Mouse (Mus musculus) stomach, embryonic 14.5 days (tissue): Measurements from ENCODE around the gene Gfm2. TPM values are rescaled to one million over a fixed set of nuclear protein-coding genes. Genes with fewer than 3 reads are reported as not detected.
"Not testable (repeated sequence)": the region's sequence is repeated elsewhere in the genome, so short reads cannot be mapped to it uniquely, and the experiment has no call there.

Experiments used
- ATAC-seq: fragments of 200-750 bp; cut with Nextera tagmentation; 2 replicates; pipeline ENCODE4 v1.8.0; 2017; ENCODE audit warnings: low read depth, moderate TSS enrichment; ENCODE audit not compliant: insufficient number of reproducible peaks, insufficient read depth, low FRiP score
- H3K27ac ChIP-seq: fragments of 300-500 bp; sonication (generic); 2 replicates; pipeline ENCODE4 v1.5.1; 2014; ENCODE audit warnings: mild to moderate bottlenecking, low read length, moderate library complexity, mixed read lengths
- H3K27me3 ChIP-seq: fragments of 300-500 bp; sonication (generic); 2 replicates; pipeline ENCODE4 v1.6.1; 2014; ENCODE audit warnings: low read length, control low read depth, mixed read lengths; ENCODE audit not compliant: control insufficient read depth, insufficient read depth
- H3K36me3 ChIP-seq: fragments of 300-500 bp; sonication (generic); 2 replicates; pipeline ENCODE4 v1.6.1; 2014; ENCODE audit warnings: mild to moderate bottlenecking, control low read depth, low read length, moderate library complexity, mixed read lengths; ENCODE audit not compliant: control insufficient read depth, insufficient read depth
- H3K4me1 ChIP-seq: fragments of 300-500 bp; sonication (generic); 2 replicates; pipeline ENCODE4 v1.6.1; 2014; ENCODE audit warnings: low read length, control low read depth, mixed read lengths; ENCODE audit not compliant: control insufficient read depth, insufficient read depth
- H3K4me2 ChIP-seq: fragments of 300-500 bp; sonication (generic); replicated peaks from 2 replicates; pipeline ENCODE4 v1.6.1; 2014; ENCODE audit warnings: low read depth, low read length, control low read depth
- H3K4me3 ChIP-seq: fragments of 300-500 bp; sonication (generic); 2 replicates; pipeline ENCODE4 v1.5.1; 2014; ENCODE audit warnings: low read depth, low read length, control low read depth
- H3K9ac ChIP-seq: fragments of 300-500 bp; sonication (generic); replicated peaks from 2 replicates; pipeline ENCODE4 v1.6.1; 2014; ENCODE audit warnings: low read depth, mild to moderate bottlenecking, control low read depth, low read length, moderate library complexity, mixed read lengths
- H3K9me3 ChIP-seq: fragments of 300-500 bp; sonication (generic); 2 replicates; pipeline ENCODE4 v1.6.1; 2016; ENCODE audit warnings: low read depth, low read length, control low read depth; ENCODE audit not compliant: control insufficient read depth
- WGBS: fragments of 180-500 bp; shearing (Covaris S2); extraction: QIAGEN DNeasy Blood & Tissue Kit; methylation state at CpG from one replicate; pipeline ENCODE4 v1.1.7; 2014; 5-methylcytosine and 5-hydroxymethylcytosine counted together
- polyA plus RNA-seq: library from polyadenylated mRNA; unstranded; fragments of >200 nt; fragmentation: Nextera tagmentation; extraction: Ambion mirVana; gene quantifications from 2 replicates; pipeline ENCODE4 v1.2.1, GENCODE M21; 2014

The Gfm2 gene
- polyA plus RNA-seq, 1 experiment from 2014 or later, result 33.9 TPM

DNA sequence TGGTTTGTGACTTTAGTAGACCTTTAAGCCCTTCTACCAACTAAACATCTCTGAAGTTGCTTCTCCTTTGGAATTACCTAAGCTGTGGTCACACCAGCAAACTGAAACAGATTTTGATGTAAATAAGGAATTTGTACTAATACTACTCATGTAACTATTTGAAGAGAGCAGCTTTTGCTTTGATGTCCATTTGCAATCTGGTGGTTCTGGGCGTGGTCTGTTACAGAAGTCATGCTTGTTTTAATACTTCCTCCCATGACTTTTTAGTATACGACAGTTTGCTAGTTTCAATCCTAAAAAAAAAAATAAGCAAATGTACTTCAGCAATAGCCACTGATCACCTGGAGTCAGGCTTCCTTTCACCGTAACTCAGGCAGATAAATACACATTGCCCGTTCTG lies 8.1 kb upstream of the Gfm2 start:
- not testable (repeated sequence) for H3K27ac ChIP-seq, ATAC-seq, H3K9ac ChIP-seq, H3K27me3 ChIP-seq, H3K4me2 ChIP-seq, H3K9me3 ChIP-seq, H3K4me1 ChIP-seq, H3K4me3 ChIP-seq
- WGBS, result 83% methylated on average over 2 of the region's 4 CpGs
- H3K36me3 ChIP-seq, result peaks cover 21% of the 10 kb centered on the region

GRCm38 (mm10) chr13:97130413-97130812 lies 7.3 kb upstream of the Gfm2 start:
- H3K4me1 ChIP-seq, H3K27me3 ChIP-seq, H3K27ac ChIP-seq, H3K9ac ChIP-seq, H3K4me2 ChIP-seq, ATAC-seq, H3K4me3 ChIP-seq, H3K9me3 ChIP-seq: not testable (repeated sequence)
- no CpG with 5 or more reads among the region's 2 CpGs for WGBS
- H3K36me3 ChIP-seq, result peaks cover 24% of the 10 kb centered on the region

DNA sequence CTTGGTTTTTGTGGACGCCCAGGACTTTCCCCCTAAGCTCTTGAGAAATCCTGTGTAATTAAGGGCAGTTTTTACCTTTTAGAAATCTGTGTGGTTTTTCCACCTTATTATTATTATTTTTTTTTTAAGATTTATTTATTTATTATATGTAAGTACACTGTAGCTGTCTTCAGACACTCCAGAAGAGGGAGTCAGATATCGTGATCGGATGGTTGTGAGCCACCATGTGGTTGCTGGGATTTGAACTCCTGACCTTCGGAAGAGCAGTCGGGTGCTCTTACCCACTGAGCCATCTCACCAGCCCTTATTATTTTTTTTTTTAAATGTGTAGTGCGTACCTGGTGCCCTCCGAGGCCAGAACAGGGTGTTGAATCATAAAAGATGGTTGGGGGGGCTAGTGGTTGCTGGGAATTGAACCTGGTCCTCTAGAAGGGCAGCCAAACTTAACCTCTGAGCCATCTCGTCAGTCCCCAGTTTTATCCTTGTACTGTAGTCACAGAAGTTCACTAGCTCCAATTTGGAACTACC lies 731 bp downstream of the Gfm2 start:
- H3K4me2 ChIP-seq, result peak overlapping the region; percentile 50
- not testable (repeated sequence) for ATAC-seq, H3K9me3 ChIP-seq, H3K4me1 ChIP-seq, H3K27me3 ChIP-seq, H3K27ac ChIP-seq
- peaks cover 11% of the 10 kb centered on the region for H3K36me3 ChIP-seq
- WGBS, result 32% methylated on average over 8 of the region's 8 CpGs
- H3K4me3 ChIP-seq, result peak overlapping the region; percentile 90
- peak overlapping the region; percentile 88 for H3K9ac ChIP-seq

GRCm38 (mm10) chr13:97142321-97142720 lies 4.6 kb downstream of the Gfm2 start:
- Histone ChIP-seq H3K4me3 (no peak overlapping the region), H3K27me3 (no peaks in the 10 kb centered on the region), H3K9ac (no peak overlapping the region), H3K9me3 (no peaks in the 10 kb centered on the region), H3K27ac (no peak overlapping the region), H3K36me3 (peaks cover 16% of the 10 kb centered on the region; the same call in 1 of the 2 replicates), H3K4me1 (no peaks in the 10 kb centered on the region), H3K4me2 (no peak overlapping the region)
- WGBS, result 89% methylated on average over 7 of the region's 7 CpGs
- no peak for ATAC-seq

GRCm38 (mm10) chr13:97145834-97146233 lies 8.1 kb downstream of the Gfm2 start:
- ATAC-seq, result no peak
- H3K36me3 ChIP-seq, result peaks cover 37% of the 10 kb centered on the region
- WGBS, result 59% methylated on average over 4 of the region's 4 CpGs

DNA sequence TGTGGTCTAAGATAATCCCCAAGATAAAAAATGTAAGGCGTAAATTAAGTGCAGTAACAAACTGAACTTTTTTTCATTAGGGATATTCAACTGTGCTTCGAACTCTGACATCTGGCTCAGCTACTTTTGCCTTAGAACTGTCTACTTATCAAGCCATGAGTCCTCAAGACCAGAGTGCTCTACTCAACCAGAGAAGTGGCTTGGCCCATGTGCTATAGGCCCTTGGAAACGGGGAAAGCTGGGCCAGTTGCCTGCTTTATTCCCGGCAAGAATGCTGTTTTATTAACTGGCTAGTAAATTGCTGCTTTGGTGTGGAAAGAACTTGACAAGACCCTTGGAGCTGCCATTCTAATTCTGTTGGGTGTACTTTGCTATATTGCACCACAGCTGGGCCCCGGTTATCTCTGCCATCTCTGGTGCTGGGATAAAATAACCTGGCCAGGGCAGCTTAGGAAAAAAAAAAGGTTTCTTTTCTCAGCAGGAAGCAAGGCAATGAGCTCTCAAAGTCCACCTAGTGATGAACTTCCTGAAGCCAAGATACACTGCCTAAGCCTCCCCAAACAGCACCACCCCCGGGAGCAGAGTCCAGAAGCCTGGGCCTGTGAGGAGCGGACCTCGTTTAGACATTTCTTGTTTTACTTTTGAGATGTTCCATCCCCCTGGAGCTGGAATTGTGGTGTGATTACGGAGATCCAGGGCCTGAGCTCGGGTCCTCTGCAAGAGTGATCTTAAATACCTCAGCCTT lies 38.0 kb downstream of the Gfm2 start:
- no peak overlapping the region for H3K27ac ChIP-seq
- 85% methylated on average over 10 of the region's 10 CpGs for WGBS
- peaks cover 48% of the 10 kb centered on the region for H3K36me3 ChIP-seq
- no peak overlapping the region for H3K4me3 ChIP-seq
- no peaks in the 10 kb centered on the region for H3K9me3 ChIP-seq
- no peaks in the 10 kb centered on the region for H3K4me1 ChIP-seq
- H3K4me2 ChIP-seq, result no peak overlapping the region
- H3K9ac ChIP-seq, result no peak overlapping the region
- no peak for ATAC-seq
- no peaks in the 10 kb centered on the region for H3K27me3 ChIP-seq

More at GRCm38 (mm10) chr13:97145834-97146233, 8.1 kb downstream of the Gfm2 start:
- Histone ChIP-seq H3K9ac (no peak overlapping the region), H3K4me3 (no peak overlapping the region), H3K4me2 (no peak overlapping the region), H3K9me3 (no peaks in the 10 kb centered on the region), H3K4me1 (no peaks in the 10 kb centered on the region), H3K27ac (no peak overlapping the region), H3K27me3 (no peaks in the 10 kb centered on the region)

DNA sequence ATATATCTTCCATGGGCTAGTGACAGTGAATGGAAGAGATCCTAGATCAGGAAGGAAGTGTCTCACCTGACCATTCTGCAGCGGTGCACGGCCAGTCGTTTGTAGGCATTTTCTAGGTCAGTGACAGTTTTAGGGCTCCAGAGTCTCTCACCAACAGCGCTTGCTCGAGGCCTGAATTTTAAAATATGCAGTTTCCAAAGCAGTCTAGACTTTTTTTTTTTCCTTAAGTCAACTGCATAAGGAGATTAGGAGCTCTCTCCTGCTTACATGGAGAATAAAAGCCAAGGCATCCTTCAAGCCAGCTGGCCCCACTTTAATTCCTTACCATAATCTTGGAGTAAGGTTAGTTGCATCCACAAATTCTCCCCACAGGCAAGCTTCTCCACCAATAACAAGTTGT lies 39.0 kb downstream of the Gfm2 start:
- Histone ChIP-seq H3K4me1 (no peaks in the 10 kb centered on the region), H3K4me3 (no peak overlapping the region), H3K9ac (no peak overlapping the region), H3K27ac (no peak overlapping the region), H3K36me3 (peaks cover 43% of the 10 kb centered on the region), H3K27me3 (no peaks in the 10 kb centered on the region), H3K9me3 (no peaks in the 10 kb centered on the region), H3K4me2 (no peak overlapping the region)
- ATAC-seq, result no peak
- 89% methylated on average over 5 of the region's 5 CpGs for WGBS

- Histone ChIP-seq H3K9ac (no peak overlapping the region), H3K4me3 (no peak overlapping the region), H3K27ac (no peak overlapping the region), H3K27me3 (no peaks in the 10 kb centered on the region), H3K4me2 (no peak overlapping the region), H3K9me3 (no peaks in the 10 kb centered on the region), H3K36me3 (peaks cover 35% of the 10 kb centered on the region), H3K4me1 (no peaks in the 10 kb centered on the region)
- 81% methylated on average over 7 of the region's 7 CpGs for WGBS
- ATAC-seq, result no peak
These were observed 41.2 kb downstream of the Gfm2 start for GRCm38 (mm10) chr13:97178943-97179342.
